Mouse (Mus musculus) thymus, adult 2 months (tissue): Measurements from ENCODE around the gene Pfkfb2.
A peak's percentile ranks its signal among the peaks of the same experiment; 100 is the strongest.

ENCODE experiments used
- CTCF ChIP-seq: fragments of 200-500 bp; IDR thresholded peaks from 2 replicates; pipeline ENCODE4 v1.5.1; 2012; ENCODE audit warnings: mild to moderate bottlenecking, control low read depth, low read length, moderate library complexity, borderline replicate concordance; ENCODE audit not compliant: control insufficient read depth, poor library complexity, insufficient read depth; ENCODE audit errors: extremely low read depth
- POLR2A ChIP-seq: fragments of 200-500 bp; IDR thresholded peaks from 2 replicates; pipeline ENCODE4 v1.6.1; 2012; ENCODE audit warnings: mild to moderate bottlenecking, low read length, control low read depth, moderate library complexity; ENCODE audit not compliant: control insufficient read depth, poor library complexity, insufficient read depth; ENCODE audit errors: extremely low read depth

DNA sequence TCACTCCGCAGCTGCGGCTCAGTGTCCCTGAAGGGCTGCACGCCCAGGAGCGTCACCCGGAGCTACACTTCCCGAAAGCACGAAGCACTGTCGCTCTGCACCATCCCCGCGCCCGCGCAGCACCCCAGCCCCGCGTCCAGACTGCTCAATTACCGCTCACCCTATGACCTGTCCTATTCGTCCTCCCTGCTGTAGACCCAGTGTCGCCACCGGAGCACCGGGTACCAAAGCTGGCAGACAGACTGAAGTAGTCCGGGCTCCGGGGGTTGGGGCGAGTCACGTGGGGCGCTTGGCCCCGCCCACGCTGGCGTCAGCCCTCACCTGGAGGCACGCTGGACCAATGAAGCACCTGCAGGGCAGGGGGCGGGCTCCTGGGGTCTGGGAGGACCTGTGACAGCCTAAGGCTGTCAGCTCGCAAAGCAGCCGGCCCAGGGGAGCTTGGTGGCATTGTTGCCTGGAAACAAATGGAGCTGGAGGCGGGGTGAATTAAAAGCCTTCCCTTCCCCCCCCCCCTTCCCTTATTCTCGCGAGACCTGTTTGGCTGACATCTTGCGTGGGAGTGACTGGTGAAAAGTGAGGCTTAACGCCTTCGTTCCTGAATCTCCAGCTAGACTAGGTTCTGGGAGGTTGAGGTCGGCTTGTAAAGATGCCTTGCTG lies 13.4 kb downstream of the Pfkfb2 start, which contains the start of gene Gm29427:
- peak; percentile 46; the same call in 1 of the 2 replicates for TF ChIP-seq POLR2A
- TF ChIP-seq CTCF, result 0 out of 2 replicates have a peak, but pooled peaks have one; percentile 61
